Mouse (Mus musculus) lung, postnatal 0 days (tissue): ENCODE measurements around the gene Pik3r1.

Experiments used
- CTCF ChIP-seq: IDR thresholded peaks from 2 replicates; pipeline ENCODE4 v1.5.1; 2016; ENCODE audit warnings: antibody characterized with exemption, mild to moderate bottlenecking
- EP300 ChIP-seq: IDR thresholded peaks from 2 replicates; pipeline ENCODE4 v1.6.1; 2016; ENCODE audit warnings: antibody characterized with exemption, mild to moderate bottlenecking, control low read depth

DNA sequence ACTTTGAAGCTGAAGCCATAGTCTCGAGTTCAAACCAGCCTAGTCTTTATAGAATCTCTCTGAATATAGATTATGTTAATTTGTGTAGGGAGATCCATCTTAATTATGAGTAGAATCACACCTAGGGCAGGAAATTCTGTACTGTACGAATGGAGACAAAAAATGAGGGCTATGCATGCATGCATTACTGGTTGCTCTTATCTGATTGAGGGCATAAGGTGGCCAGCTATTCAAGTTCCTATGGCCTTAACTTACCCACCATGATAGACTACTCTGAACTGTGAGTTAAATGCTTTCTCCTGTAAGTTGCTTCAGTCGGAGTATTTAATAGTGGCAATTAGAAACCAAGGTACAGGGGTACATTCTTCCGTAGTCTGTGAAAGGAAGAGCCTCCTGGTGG, 1.9 kb upstream of the Pik3r1 start:
- TF ChIP-seq CTCF (no peak), EP300 (no peak)
